Comparison of ENCODE assay signal across 8 mouse cellular contexts in the genomic region with DNA sequence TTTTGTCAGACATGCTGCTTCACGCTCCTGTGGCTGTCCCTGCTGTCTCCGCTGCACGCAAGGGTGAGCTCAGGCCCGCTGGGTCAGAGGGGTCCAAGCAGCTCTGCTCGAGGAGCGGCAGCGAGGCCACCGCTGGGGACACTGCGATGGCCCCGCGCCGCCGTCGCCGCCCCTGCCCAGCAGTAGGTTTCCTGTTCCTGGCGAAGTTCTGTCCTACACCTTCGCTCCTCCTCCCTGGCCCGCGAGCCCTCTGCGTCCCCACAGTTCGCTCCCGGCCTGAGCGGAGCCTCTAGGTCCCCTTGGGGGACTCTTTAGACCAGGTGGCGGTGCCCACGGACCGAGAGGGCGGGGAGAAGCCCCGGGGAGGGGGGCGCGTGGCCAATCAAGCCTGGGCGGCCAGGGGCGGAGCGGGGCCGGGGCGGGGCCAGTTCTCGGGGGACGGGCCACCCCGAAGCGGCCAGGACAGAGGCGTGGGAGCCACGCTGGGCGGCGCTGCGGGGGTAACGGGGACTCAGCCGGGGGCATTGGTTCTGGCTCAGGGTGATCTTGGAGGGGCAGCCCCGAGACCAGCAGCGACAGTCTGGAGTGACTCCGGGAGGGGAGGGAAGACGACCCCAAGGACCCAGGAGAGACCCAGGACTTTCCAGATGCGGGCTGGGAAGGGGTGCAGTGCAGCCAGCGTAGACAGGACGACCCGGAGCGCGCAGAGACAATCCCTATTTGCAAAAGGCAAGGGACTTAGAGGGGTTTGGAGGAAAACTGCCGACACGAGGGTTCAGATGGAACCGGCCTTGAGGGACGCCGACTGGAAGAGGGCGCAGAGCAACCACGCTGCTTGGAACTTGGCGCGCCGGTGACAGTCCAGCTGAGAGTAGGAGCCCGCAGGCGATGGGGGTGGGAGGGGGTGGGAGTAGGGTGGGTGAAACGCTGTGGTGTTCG. TPM values are rescaled to one million over a fixed set of nuclear protein-coding genes. Genes with fewer than 3 reads are reported as not detected.
DNase-seq lines count a peak whose midpoint lies in the region; ATAC-seq and TF ChIP-seq lines count a peak whose summit lies in the region.

A gene (minus strand): TSS at position 358 of the 939 bp plus-strand sequence.

- H3K27me3 ChIP-seq in forebrain, embryonic 10.5 days (ENCODE audit: poor library complexity, severe bottlenecking) = peaks cover 52% of the 10 kb centered on the region
- no peaks in the 10 kb centered on the region for H3K27me3 ChIP-seq in heart, embryonic 14.5 days (ENCODE audit: control insufficient read depth, insufficient read depth, low read length)
- H3K27me3 ChIP-seq in liver, embryonic 15.5 days = peaks cover 35% of the 10 kb centered on the region
- H3K27me3 ChIP-seq in neural tube, embryonic 11.5 days (ENCODE audit: control insufficient read depth, insufficient read depth, low read length) = 0 out of 2 replicates have a peak, but pooled peaks cover 2% of the 10 kb centered on the region
- H3K27me3 ChIP-seq in stomach, postnatal 0 days (ENCODE audit: control insufficient read depth, insufficient read depth, low read length) = no peaks in the 10 kb centered on the region

- TF ChIP-seq CTCF in stomach, postnatal 0 days (IDR thresholded peaks at IDR 0.05; ENCODE audit: low read depth) = peak; percentile 55

- ATAC-seq in heart, embryonic 14.5 days (ENCODE audit: insufficient number of reproducible peaks, insufficient read depth, low FRiP score, low read depth) = peak; percentile 95
- ATAC-seq in liver, embryonic 15.5 days (ENCODE audit: insufficient read depth) = peak; percentile 85
- ATAC-seq in neural tube, embryonic 11.5 days (ENCODE audit: insufficient read depth, low FRiP score, low TSS enrichment) = peak; percentile 93
- peak; percentile 94 for ATAC-seq in stomach, postnatal 0 days (ENCODE audit: low FRiP score, low TSS enrichment)

- DNase-seq in CD8-positive naive resting alpha-beta T cell, adult 2 months (ENCODE audit: low read depth in 2 of 2, low spot score in 2 of 2) = peak; percentile 44 to 61
- peak; percentile 77 for DNase-seq in c-Kit-positive CD71-negative TER-119-negative erythroid progenitor cells, embryonic 14.5 days (ENCODE audit: low read depth)
- peak; percentile 73 for DNase-seq in forebrain, embryonic 10.5 days (ENCODE audit: extremely low spot score, low spot score)
- peak; percentile 95 for DNase-seq in kidney, postnatal 14 days
- peak; percentile 78 for DNase-seq in neural tube, embryonic 11.5 days (ENCODE audit: low spot score)
- peak; percentile 90 for DNase-seq in stomach, postnatal 0 days (ENCODE audit: low spot score)

- H3K9ac ChIP-seq in heart, embryonic 14.5 days (ENCODE audit: low read length) = peak within 1 kb of the TSS; percentile 88
- peak within 1 kb of the TSS; percentile 40; the same call in 1 of the 2 replicates for H3K9ac ChIP-seq in liver, embryonic 15.5 days
- H3K9ac ChIP-seq in neural tube, embryonic 11.5 days (ENCODE audit: low read length) = peak within 1 kb of the TSS; percentile 16
- H3K9ac ChIP-seq in stomach, postnatal 0 days (ENCODE audit: low read length) = peak within 1 kb of the TSS; percentile 76

- no peak for TF ChIP-seq EP300 in stomach, postnatal 0 days (optimal IDR thresholded peaks at IDR 0.05)

- no peaks in the 10 kb centered on the region for H3K36me3 ChIP-seq in forebrain, embryonic 10.5 days (replicated peaks)
- H3K36me3 ChIP-seq in heart, embryonic 14.5 days (ENCODE audit: control insufficient read depth, insufficient read depth, low read length) = no peaks in the 10 kb centered on the region
- no peaks in the 10 kb centered on the region for H3K36me3 ChIP-seq in liver, embryonic 15.5 days (replicated peaks)
- H3K36me3 ChIP-seq in neural tube, embryonic 11.5 days (ENCODE audit: control insufficient read depth, insufficient read depth, low read length) = no peaks in the 10 kb centered on the region
- no peaks in the 10 kb centered on the region for H3K36me3 ChIP-seq in stomach, postnatal 0 days (ENCODE audit: control insufficient read depth, insufficient read depth, low read length)

- H3K4me3 ChIP-seq in forebrain, embryonic 10.5 days = peak within 1 kb of the TSS; percentile 79
- peak within 1 kb of the TSS; percentile 69 to 77 for H3K4me3 ChIP-seq in heart, embryonic 14.5 days (ENCODE audit: control insufficient read depth in 1 of 2, insufficient read depth in 1 of 2, low read depth in 1 of 2, low read length in 2 of 2)
- H3K4me3 ChIP-seq in liver, embryonic 15.5 days (replicated peaks) = peak within 1 kb of the TSS; percentile 63
- H3K4me3 ChIP-seq in neural tube, embryonic 11.5 days (ENCODE audit: low read depth, low read length) = peak within 1 kb of the TSS; percentile 53
- H3K4me3 ChIP-seq in stomach, postnatal 0 days (ENCODE audit: low read depth, low read length) = peak within 1 kb of the TSS; percentile 77

- H3K9me3 ChIP-seq in forebrain, embryonic 10.5 days = no peaks in the 10 kb centered on the region
- H3K9me3 ChIP-seq in heart, embryonic 14.5 days (ENCODE audit: control insufficient read depth, low read length) = no peaks in the 10 kb centered on the region
- H3K9me3 ChIP-seq in liver, embryonic 15.5 days (replicated peaks) = no peaks in the 10 kb centered on the region
- H3K9me3 ChIP-seq in neural tube, embryonic 11.5 days (ENCODE audit: control insufficient read depth, low read length) = no peaks in the 10 kb centered on the region
- H3K9me3 ChIP-seq in stomach, postnatal 0 days (ENCODE audit: control insufficient read depth, low read length) = no peaks in the 10 kb centered on the region

- H3K27ac ChIP-seq in forebrain, embryonic 10.5 days = peak within 1 kb of the TSS; percentile 78
- peak within 1 kb of the TSS; percentile 82 to 94 for H3K27ac ChIP-seq in heart, embryonic 14.5 days (replicated peaks in 1 of 2; ENCODE audit: control insufficient read depth in 1 of 2, insufficient read depth in 1 of 2, low read depth in 2 of 2, low read length in 2 of 2)
- peak within 1 kb of the TSS; percentile 72 for H3K27ac ChIP-seq in liver, embryonic 15.5 days (replicated peaks)
- no peak within 1 kb of the TSS for H3K27ac ChIP-seq in neural tube, embryonic 11.5 days (ENCODE audit: low read depth, low read length)
- H3K27ac ChIP-seq in stomach, postnatal 0 days (replicated peaks) = peak within 1 kb of the TSS; percentile 85

- H3K4me1 ChIP-seq in forebrain, embryonic 10.5 days = peaks cover 21% of the 10 kb centered on the region
- peaks cover 19 to 26% of the 10 kb centered on the region in 2 experiments for H3K4me1 ChIP-seq in heart, embryonic 14.5 days (ENCODE audit: control insufficient read depth in 2 of 2, insufficient read depth in 2 of 2, low read length in 2 of 2)
- H3K4me1 ChIP-seq in liver, embryonic 15.5 days (replicated peaks) = no peaks in the 10 kb centered on the region; the same call in none of the 2 replicates
- H3K4me1 ChIP-seq in neural tube, embryonic 11.5 days (ENCODE audit: control insufficient read depth, insufficient read depth, low read length) = peaks cover 7% of the 10 kb centered on the region
- H3K4me1 ChIP-seq in stomach, postnatal 0 days (replicated peaks; ENCODE audit: control insufficient read depth, insufficient read depth) = no peaks in the 10 kb centered on the region

- WGBS in forebrain, embryonic 10.5 days = under 1% methylated on average over 68 of the region's 70 CpGs
- under 1% methylated on average over 66 of the region's 70 CpGs for WGBS in heart, embryonic 14.5 days
- WGBS in liver, embryonic 15.5 days (ENCODE audit: insufficient replicate concordance) = under 1% methylated on average over 68 of the region's 70 CpGs
- under 1% methylated on average over 68 of the region's 70 CpGs for WGBS in neural tube, embryonic 11.5 days
- 1% methylated on average over 61 of the region's 70 CpGs for WGBS in stomach, postnatal 0 days

- H3K4me2 ChIP-seq in heart, embryonic 14.5 days (ENCODE audit: low read length) = peak within 1 kb of the TSS; percentile 91
- peak within 1 kb of the TSS; percentile 82 for H3K4me2 ChIP-seq in liver, embryonic 15.5 days
- peak within 1 kb of the TSS; percentile 79 for H3K4me2 ChIP-seq in neural tube, embryonic 11.5 days (ENCODE audit: low read depth)
- peak within 1 kb of the TSS; percentile 98 for H3K4me2 ChIP-seq in stomach, postnatal 0 days (replicated peaks; ENCODE audit: low read depth)

RNA-seq across cellular contexts. Expression of the gene that starts here (rescaled TPM):
- polyA plus RNA-seq in forebrain, embryonic 10.5 days (2016; fragmentation: Nextera tagmentation; extraction: Ambion mirVana) = 3.2 and 4.1 TPM in 2 replicates
- polyA plus RNA-seq in heart, embryonic 14.5 days (2014; fragmentation: Nextera tagmentation; extraction: Ambion mirVana) = 43.4 and 46.1 TPM in 2 replicates
- polyA plus RNA-seq in liver, embryonic 15.5 days (2015; fragmentation: Nextera tagmentation; extraction: Ambion mirVana) = 4.2 and 5.4 TPM in 2 replicates
- polyA plus RNA-seq in neural tube, embryonic 11.5 days (2014; fragmentation: Nextera tagmentation; extraction: Ambion mirVana) = 4.7 and 6.0 TPM in 2 replicates
- 10.9 and 11.9 TPM in 2 replicates for polyA plus RNA-seq in stomach, postnatal 0 days (2015; fragmentation: Nextera tagmentation; extraction: Ambion mirVana)

Comparison
In these comparisons a context has a peak if more than half of its experiments do, and no peak if none do; other contexts are left out.
1. H3K9ac ChIP-seq: peak in every context shown above with its lines; median percentile 88 in heart, embryonic 14.5 days; 76 in stomach, postnatal 0 days; 40 in liver, embryonic 15.5 days; 16 in neural tube, embryonic 11.5 days.